Mouse (Mus musculus): Measurements from ENCODE around the gene Cpm. TPM values are rescaled to one million over a fixed set of nuclear protein-coding genes. Genes with fewer than 3 reads are reported as not detected.

Cpm gene
- polyA plus RNA-seq, 1 experiment: 6.7 TPM

GRCm38 (mm10) chr10:117678357-117678756 lies 49.1 kb downstream of the Cpm start:
- Histone ChIP-seq H3K4me1 (ENCODE audit: control insufficient read depth, insufficient read depth, low read length) (peaks cover 2% of the 10 kb centered on the region), H3K27me3 (ENCODE audit: control insufficient read depth, insufficient read depth, low read length, poor library complexity, severe bottlenecking) (no peaks in the 10 kb centered on the region), H3K27ac (ENCODE audit: insufficient read depth, low read length) (no peak overlapping the region), H3K9ac (ENCODE audit: low read depth, poor library complexity, severe bottlenecking) (no peak overlapping the region), H3K9me3 (replicated peaks; ENCODE audit: control insufficient read depth, insufficient read depth, low read length, poor library complexity, severe bottlenecking) (no peaks in the 10 kb centered on the region), H3K4me3 (ENCODE audit: low read depth, low read length) (no peak overlapping the region), H3K36me3 (ENCODE audit: control insufficient read depth, insufficient read depth, low read length, poor library complexity, severe bottlenecking) (no peaks in the 10 kb centered on the region)
- TF ChIP-seq POLR2A (IDR thresholded peaks at IDR 0.05; ENCODE audit: insufficient read depth, low read length) (no peak), EP300 (IDR thresholded peaks at IDR 0.05; ENCODE audit: insufficient read depth, low read depth, low read length) (no peak), CTCF (IDR thresholded peaks at IDR 0.05; ENCODE audit: low read depth, low read length) (no peak)

GRCm38 (mm10) chr10:117679029-117679686 lies 49.9 kb downstream of the Cpm start:
- Histone ChIP-seq H3K27me3 (ENCODE audit: control insufficient read depth, insufficient read depth, low read length, poor library complexity, severe bottlenecking) (no peaks in the 10 kb centered on the region), H3K36me3 (ENCODE audit: control insufficient read depth, insufficient read depth, low read length, poor library complexity, severe bottlenecking) (no peaks in the 10 kb centered on the region), H3K9me3 (replicated peaks; ENCODE audit: control insufficient read depth, insufficient read depth, low read length, poor library complexity, severe bottlenecking) (no peaks in the 10 kb centered on the region), H3K4me3 (ENCODE audit: low read depth, low read length) (no peak overlapping the region), H3K27ac (ENCODE audit: insufficient read depth, low read length) (no peak overlapping the region), H3K9ac (ENCODE audit: low read depth, poor library complexity, severe bottlenecking) (no peak overlapping the region), H3K4me1 (ENCODE audit: control insufficient read depth, insufficient read depth, low read length) (peaks cover 2% of the 10 kb centered on the region)
- no peak for TF ChIP-seq POLR2A (IDR thresholded peaks at IDR 0.05; ENCODE audit: insufficient read depth, low read length)
- TF ChIP-seq EP300 (IDR thresholded peaks at IDR 0.05; ENCODE audit: insufficient read depth, low read depth, low read length): no peak
- no peak for TF ChIP-seq CTCF (IDR thresholded peaks at IDR 0.05; ENCODE audit: low read depth, low read length)

- Histone ChIP-seq H3K36me3 (ENCODE audit: control insufficient read depth, insufficient read depth, low read length, poor library complexity, severe bottlenecking) (no peaks in the 10 kb centered on the region), H3K9ac (ENCODE audit: low read depth, poor library complexity, severe bottlenecking) (no peak overlapping the region), H3K27ac (ENCODE audit: insufficient read depth, low read length) (no peak overlapping the region), H3K9me3 (replicated peaks; ENCODE audit: control insufficient read depth, insufficient read depth, low read length, poor library complexity, severe bottlenecking) (no peaks in the 10 kb centered on the region), H3K4me1 (ENCODE audit: control insufficient read depth, insufficient read depth, low read length) (peaks cover 2% of the 10 kb centered on the region), H3K4me3 (ENCODE audit: low read depth, low read length) (no peak overlapping the region), H3K27me3 (ENCODE audit: control insufficient read depth, insufficient read depth, low read length, poor library complexity, severe bottlenecking) (no peaks in the 10 kb centered on the region)
- no peak for TF ChIP-seq EP300 (IDR thresholded peaks at IDR 0.05; ENCODE audit: insufficient read depth, low read depth, low read length)
- no peak for TF ChIP-seq CTCF (IDR thresholded peaks at IDR 0.05; ENCODE audit: low read depth, low read length)
- TF ChIP-seq POLR2A (IDR thresholded peaks at IDR 0.05; ENCODE audit: insufficient read depth, low read length): no peak
These were observed 50.7 kb downstream of the Cpm start for GRCm38 (mm10) chr10:117679963-117680473.

GRCm38 (mm10) chr10:117680868-117681513 lies 51.7 kb downstream of the Cpm start:
- no peaks in the 10 kb centered on the region for H3K9me3 ChIP-seq (replicated peaks; ENCODE audit: control insufficient read depth, insufficient read depth, low read length, poor library complexity, severe bottlenecking)

GRCm38 (mm10) chr10:117681543-117681942 lies 52.2 kb downstream of the Cpm start:
- Histone ChIP-seq H3K9me3 (replicated peaks; ENCODE audit: control insufficient read depth, insufficient read depth, low read length, poor library complexity, severe bottlenecking) (no peaks in the 10 kb centered on the region), H3K36me3 (ENCODE audit: control insufficient read depth, insufficient read depth, low read length, poor library complexity, severe bottlenecking) (no peaks in the 10 kb centered on the region), H3K9ac (ENCODE audit: low read depth, poor library complexity, severe bottlenecking) (no peak overlapping the region), H3K27me3 (ENCODE audit: control insufficient read depth, insufficient read depth, low read length, poor library complexity, severe bottlenecking) (no peaks in the 10 kb centered on the region), H3K27ac (ENCODE audit: insufficient read depth, low read length) (no peak overlapping the region), H3K4me1 (ENCODE audit: control insufficient read depth, insufficient read depth, low read length) (no peaks in the 10 kb centered on the region), H3K4me3 (ENCODE audit: low read depth, low read length) (no peak overlapping the region)
- no peak for TF ChIP-seq CTCF (IDR thresholded peaks at IDR 0.05; ENCODE audit: low read depth, low read length)
- no peak for TF ChIP-seq EP300 (IDR thresholded peaks at IDR 0.05; ENCODE audit: insufficient read depth, low read depth, low read length)
- no peak for TF ChIP-seq POLR2A (IDR thresholded peaks at IDR 0.05; ENCODE audit: insufficient read depth, low read length)

More at GRCm38 (mm10) chr10:117680868-117681513, 51.7 kb downstream of the Cpm start:
- Histone ChIP-seq H3K36me3 (ENCODE audit: control insufficient read depth, insufficient read depth, low read length, poor library complexity, severe bottlenecking) (no peaks in the 10 kb centered on the region), H3K27me3 (ENCODE audit: control insufficient read depth, insufficient read depth, low read length, poor library complexity, severe bottlenecking) (no peaks in the 10 kb centered on the region), H3K4me1 (ENCODE audit: control insufficient read depth, insufficient read depth, low read length) (no peaks in the 10 kb centered on the region), H3K4me3 (ENCODE audit: low read depth, low read length) (no peak overlapping the region), H3K27ac (ENCODE audit: insufficient read depth, low read length) (no peak overlapping the region), H3K9ac (ENCODE audit: low read depth, poor library complexity, severe bottlenecking) (no peak overlapping the region)
- TF ChIP-seq EP300 (IDR thresholded peaks at IDR 0.05; ENCODE audit: insufficient read depth, low read depth, low read length) (no peak), POLR2A (IDR thresholded peaks at IDR 0.05; ENCODE audit: insufficient read depth, low read length) (no peak), CTCF (IDR thresholded peaks at IDR 0.05; ENCODE audit: low read depth, low read length) (no peak)

All from ES-Bruce4 (cell line).